Mouse (Mus musculus) heart, postnatal 14 days (tissue): ENCODE measurements around the gene Tapt1. TPM values are rescaled to one million over a fixed set of nuclear protein-coding genes. Genes with fewer than 3 reads are reported as not detected.
A peak's percentile ranks its signal among the peaks of the same experiment; 100 is the strongest.

ENCODE experiments used
- DNase-seq, 2 experiments: peaks; one replicate each; pipeline ENCODE4 v3.0.0; 2021 to 2022
- intact Hi-C: fragments of 180-260 bp; cut with DNase I; formaldehyde crosslinking; loops from one replicate; pipeline ENCODE4 v1.15.1; 2025
- total RNA-seq, 2 experiments: library from RNA; stranded (reverse); gene quantifications; 2 replicates each; pipeline ENCODE4 v1.2.3; 2021

Tapt1 gene
- total RNA-seq, 2 experiments from 2014 or later = 23.4 to 23.9 TPM

DNA sequence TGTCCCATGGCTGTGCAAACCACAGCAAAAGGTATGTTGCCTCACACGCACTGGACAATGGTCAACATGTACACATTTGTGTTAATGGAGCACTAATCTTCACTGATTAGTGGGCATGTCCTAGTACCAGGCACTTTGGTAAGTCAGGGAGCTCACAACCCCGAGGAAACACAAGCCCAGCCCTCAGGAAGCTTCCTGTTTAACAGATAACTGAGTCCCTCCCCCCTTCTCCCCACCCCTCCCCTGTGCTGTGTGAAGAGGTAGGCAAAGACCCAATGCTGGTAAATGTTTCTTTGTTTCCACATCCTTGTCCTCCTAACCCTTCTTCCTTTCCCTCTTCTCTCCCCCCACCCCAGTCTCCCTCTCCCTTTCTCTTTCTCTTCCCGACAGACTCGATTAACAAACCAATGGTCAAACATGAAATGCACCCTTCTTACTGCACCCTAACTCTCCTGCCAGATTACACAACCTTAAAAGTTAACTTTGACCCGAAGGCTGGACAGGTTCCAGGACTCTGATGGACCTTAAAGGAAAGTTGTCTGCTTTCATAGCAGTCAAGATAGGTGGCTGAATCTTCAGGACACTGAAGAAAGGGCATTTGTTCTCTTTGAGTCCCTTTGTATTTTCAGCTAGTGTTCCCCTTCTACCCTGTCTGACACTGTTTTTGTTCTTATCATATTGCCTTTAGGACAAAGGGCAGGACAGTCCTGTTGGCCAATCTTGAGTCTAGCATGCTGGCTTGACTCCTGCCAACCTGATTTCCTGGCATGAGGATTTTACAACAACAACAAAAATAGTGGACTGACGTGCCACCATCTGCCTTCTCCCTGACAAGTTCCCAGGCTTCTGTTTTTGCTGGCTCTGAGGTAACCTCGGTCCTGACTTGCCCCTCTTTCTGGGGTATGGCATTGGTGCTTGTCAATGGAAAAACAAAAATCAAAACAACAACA lies 13.0 kb upstream of the Tapt1 start:
- intact Hi-C loops = no loop called here
- peak in 1 of 2 experiments; percentile 14 for DNase-seq

DNA sequence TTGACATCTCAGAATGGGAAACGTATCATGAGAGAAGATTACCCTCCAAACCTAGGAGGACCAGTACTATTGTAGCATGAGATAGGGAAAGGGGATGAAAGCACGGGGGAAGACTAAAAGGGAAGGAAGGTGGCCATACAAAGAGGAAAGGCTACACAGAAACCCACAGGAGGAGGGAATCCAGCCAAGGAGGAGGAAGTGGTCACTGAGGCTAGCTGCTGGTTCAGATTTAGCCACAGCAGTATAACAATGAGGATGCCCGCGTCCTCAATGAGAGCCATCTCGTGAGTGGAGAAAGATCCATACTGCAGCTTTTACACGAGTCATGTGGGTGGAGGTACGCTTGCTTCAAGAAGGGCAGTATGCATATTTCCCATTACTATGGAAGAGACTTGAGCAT lies 11.8 kb upstream of the Tapt1 start:
- no peak for DNase-seq
- intact Hi-C loops = no loop called here

DNA sequence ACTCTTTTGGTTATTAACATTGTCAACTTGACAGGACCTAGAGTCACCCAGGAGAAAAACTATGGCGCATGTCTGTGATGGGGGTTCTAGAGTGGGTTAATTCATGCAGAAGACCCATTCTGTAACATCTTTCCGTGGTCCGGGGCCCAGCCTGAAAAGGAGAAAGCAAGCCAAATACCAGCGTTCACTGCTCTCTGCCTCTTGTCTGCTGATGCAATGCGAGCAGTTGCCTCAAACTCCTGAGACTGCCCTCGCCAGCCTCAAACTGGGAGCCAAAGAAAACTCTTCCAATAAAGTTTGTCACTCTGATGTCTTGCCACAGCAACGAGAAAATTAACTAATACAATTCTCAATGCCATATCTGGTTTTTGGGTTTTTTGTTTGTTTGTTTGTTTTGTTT lies 8.2 kb upstream of the Tapt1 start:
- no peak for DNase-seq
- intact Hi-C loops = no loop called here

DNA sequence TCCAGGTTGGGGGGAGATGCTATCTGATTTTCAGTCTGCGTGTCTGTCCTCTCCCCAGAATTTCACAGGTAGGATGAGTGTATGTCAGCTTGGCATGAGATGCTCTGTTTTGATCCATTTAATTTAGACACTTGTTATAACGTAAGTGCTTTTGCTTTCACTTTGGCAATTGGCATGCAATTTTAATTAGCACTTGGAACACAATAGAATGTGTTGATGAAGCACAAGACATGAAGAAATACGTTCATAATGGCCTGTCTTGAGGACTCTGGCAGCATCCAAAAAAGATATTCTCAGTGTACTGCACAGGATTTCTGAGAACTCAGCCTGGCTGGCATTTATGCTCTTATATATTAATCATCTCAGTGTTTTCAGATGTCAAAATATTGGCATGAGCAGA lies 7.5 kb upstream of the Tapt1 start:
- intact Hi-C loops = no loop called here
- no peak for DNase-seq

DNA sequence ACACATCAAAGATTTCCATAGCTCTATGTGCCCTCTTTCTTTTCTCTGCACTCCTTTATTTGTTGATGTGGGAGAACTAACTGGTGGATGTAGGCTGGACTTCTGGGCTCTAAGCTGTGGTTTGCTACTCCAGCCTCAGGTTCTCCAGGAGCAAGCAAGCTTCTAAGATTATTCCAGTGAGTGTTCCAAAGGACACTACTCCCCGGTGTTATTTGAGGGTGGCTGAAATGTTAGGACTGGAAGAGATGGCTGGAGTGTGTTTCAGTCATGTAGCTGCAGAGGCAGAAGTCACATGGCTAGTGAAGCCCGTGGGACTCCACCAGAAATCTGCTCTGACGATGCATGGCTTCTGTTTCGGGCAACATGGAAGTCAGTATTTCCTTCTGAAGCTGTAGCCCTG lies 2.3 kb upstream of the Tapt1 start:
- DNase-seq = no peak
- intact Hi-C loops = loop anchor here (10.0 kb wide), 1 partner anchor 1296 kb away; the partner anchor contains the start of gene Med28

DNA sequence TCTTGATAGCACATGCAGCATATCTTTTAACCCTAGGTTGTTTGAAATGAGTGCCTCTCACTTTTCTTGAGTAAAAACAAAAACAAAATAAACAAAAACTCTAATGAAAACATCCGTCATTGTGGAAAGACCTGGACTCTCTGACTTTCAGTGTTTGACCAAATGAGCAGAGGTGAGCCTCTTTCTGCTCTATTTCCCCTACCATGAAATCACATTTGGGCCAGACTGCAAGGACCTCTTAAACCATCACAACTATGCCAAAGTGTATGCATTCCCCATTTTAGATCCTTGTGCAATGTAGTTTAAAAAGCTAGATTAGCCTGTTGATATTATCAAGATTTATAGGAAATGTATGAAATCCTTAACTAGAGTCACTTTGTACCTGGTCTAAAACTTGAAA lies 1.9 kb upstream of the Tapt1 start:
- intact Hi-C loops = loop anchor here (10.0 kb wide), 1 partner anchor 1296 kb away; the partner anchor contains the start of gene Med28
- DNase-seq = no peak

DNA sequence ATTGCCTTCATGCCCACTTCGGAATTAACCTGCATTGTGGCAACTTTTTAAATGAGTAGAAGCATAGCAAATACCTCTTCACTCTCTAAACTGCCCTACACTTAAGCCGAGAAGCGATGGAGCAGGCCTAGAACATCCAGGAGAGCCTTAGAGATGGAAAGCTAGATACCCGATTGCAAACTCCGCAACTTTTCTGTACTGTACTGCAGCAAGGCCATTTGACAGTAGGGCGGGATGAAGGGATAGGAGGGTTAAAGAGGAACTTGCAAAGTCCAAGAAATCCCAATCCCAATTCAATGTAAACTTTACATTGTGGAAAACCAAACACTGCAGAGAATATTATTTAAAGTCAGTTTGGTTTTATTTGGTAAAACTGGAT lies 1.0 kb upstream of the Tapt1 start:
- intact Hi-C loops = loop anchor here (10.0 kb wide), 1 partner anchor 1297 kb away; the partner anchor contains the start of gene Med28
- DNase-seq = no peak

DNA sequence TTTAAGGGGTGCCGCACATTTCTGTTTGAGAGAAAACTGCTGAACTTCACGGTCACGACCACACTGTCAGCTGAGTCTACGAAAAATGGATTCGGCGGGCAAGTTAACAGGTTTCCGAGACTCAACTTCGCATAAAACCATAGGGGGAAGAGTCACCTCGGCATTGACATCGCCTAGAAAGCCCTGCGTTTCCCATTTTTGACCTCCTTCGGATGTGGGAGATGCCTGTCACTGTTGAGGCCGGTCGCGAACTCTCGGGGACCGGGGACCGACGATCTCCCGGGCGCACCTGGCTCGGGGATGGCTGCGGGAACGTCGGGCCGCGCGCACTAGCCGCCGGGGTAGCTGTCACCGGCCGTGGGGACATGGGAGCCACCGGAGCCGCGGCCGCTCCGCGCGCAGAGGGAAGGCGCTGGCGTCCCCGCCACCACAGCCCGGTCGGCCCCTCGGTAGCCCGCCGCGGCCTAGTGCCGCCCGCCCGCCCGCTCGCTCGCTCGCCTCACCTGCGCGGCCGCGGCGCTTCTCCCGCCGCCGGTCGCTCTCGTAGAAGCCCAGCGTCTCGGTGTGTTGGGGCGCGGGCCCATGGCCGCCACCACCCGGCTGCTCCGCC lies 410 bp downstream of the Tapt1 start:
- intact Hi-C loops = loop anchor here (10.0 kb wide), 1 partner anchor 1299 kb away; the partner anchor contains the start of gene Med28

DNA sequence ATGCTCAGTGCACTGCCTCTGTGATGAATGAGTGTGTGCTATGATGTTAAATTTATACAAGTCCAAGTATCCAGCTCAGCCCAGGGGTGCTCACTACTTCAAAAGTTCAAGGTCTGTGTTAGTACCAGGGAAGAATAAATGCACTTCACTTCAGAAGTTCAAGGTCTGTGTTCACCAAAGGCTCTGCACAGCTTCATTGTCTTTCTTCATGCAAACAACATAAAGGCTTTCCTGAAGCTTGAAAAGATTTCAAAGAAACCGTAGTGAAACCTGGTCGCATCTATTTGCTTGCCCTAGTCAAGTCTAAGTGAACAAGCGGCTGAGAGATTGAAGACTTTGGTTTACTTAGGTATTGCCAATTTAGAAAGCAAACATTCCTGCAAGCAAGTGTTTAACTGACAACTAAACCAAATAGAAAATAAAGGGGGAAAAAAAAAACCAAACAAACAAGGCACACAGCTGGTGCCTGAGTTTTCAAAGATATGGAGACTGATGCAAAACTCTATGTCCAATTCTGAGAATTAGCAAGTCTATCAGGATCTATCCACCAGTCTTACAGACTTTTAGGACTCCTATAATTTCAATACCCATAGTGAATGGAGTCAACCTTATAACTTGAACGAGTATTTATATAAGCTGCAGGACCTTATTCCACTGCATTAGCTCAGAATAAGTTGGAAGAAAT lies 1.4 kb downstream of the Tapt1 start:
- no peak for DNase-seq
- intact Hi-C loops = loop anchor here (5.0 to 10.0 kb wide), 2 partner anchors 47 to 1300 kb away; partner anchors contain the start of gene Med28

More for the DNA sequence above, 410 bp downstream of the Tapt1 start:
- DNase-seq = peak in 1 of 2 experiments; percentile 44

DNA sequence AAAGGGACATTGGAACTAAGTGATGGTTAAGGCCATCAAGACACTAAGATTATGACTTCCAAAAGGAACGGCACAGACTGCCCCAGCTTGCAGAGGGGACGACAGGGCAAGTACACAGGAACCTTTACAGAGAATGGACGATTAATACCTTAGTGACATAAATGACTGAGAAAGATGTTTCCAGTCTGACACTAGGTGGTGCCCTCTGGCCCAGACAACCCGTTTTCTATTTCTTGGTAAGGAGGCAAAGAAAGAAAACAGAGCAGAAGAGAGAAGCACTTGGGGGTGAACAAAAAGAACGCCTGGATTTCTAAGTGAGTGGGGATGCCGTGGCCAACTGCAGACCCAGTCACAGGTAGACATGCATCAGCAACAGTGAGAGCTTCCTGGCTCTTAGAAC lies 2.2 kb downstream of the Tapt1 start:
- DNase-seq = peak in 1 of 2 experiments; percentile 36
- intact Hi-C loops = loop anchor here (5.0 to 10.0 kb wide), 2 partner anchors 48 to 1301 kb away; partner anchors contain the start of gene Med28

DNA sequence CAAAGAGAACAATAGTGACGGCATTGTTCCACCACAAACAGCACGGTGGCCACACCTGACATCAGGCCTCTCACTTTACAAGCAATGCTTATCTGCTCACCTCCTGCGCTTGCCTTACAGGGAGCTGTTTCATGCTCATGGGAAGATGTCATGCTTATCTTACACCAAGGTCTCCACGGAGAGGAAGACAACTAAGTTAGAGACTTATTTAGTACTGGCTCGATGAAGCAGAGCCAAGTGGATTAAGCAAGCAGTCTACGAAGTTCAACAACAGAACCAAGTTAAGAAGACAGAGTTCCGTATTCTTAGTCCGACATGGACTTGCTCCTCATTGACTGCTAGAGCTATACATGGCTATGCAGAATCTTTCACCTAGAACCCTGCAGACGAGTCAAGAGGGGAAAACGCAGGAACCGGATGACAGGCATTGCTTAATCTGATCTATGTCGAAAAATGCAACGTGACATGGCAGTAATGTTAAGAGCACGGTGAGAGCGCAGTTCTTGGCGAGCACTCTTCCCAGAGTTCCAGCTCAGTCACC lies 3.0 kb downstream of the Tapt1 start:
- no peak for DNase-seq
- intact Hi-C loops = loop anchor here (5.0 to 10.0 kb wide), 2 partner anchors 49 to 1301 kb away; partner anchors contain the start of gene Med28

DNA sequence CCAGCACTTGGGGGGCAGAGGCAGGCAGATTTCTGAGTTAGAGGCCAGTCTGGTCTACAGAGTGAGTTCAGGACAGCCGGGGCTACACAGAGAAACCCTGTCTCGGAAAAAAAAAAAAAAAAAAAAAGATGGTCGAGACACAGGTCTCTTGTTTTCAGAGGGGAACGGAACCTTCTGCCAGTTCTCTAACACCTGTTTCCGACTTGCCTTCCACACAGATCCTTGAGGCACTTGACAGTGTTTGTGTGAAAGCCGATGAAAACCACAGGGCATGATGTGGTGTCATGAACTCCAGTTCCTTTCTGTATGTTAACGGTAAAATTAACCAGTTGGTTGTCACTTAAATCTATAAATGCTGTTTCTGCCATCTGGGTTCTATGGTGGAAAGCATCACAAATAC lies 6.0 kb downstream of the Tapt1 start:
- intact Hi-C loops = loop anchor here (5.0 to 10.0 kb wide), 2 partner anchors 52 to 1304 kb away; partner anchors contain the start of gene Med28

DNA sequence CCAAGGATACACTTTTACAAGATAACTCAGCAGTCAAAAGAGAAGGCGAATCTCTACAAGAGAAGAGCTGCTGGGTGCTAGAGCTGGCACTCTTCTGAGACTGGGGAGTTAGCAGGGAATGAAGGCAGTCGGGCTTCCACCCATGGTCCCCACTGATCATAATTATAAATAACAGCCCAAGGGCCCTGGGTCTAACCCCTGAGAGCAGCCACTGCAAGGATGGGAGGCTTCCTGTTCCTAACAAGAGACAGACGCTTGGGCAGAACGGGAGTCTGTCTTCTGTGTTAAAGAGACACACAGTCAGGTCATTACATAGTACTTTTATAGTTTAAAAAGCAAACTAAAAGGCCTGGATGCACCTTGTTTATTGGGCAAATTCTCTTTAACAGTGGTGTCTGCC lies 6.6 kb downstream of the Tapt1 start:
- intact Hi-C loops = loop anchor here (5.0 to 10.0 kb wide), 2 partner anchors 52 to 1305 kb away; partner anchors contain the start of gene Med28
- DNase-seq = no peak

More for the DNA sequence above, 6.0 kb downstream of the Tapt1 start:
- DNase-seq = no peak

DNA sequence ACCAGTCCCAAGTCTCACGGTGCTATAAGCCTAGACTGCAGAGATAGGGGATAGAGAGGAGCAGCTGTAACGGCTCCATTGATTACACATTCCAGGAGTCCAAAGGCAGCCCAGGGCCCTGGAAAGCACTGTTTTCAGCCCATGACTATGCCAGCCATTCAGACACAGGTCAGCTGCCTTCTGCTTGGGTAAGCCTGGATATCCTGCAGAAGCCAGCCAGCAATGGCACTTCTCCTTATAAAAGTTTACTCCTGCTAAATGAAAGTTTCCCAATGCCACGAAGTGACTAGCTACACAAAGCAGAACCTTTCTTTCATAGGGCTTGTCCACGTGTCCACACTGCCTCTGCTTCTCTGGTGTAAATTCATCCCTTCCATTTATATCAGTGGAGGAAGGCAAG lies 7.9 kb downstream of the Tapt1 start:
- intact Hi-C loops = no loop called here
- DNase-seq = no peak

DNA sequence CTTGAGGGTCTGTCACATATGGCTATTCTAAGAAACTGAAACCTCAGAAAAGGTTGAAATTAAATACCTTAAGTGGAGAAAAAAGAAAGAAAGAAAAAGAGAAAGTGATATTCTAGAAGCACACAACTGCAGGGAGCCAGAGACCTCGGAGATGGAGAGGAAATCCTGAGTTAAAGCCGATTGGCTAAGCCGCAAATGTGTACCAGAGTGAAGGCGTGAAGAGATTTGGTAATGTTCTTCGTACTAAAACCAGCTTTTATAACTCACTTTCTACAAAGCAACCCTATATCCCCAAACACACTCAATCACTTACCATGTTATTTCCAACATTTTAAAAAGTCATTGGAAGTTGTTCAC lies 8.8 kb downstream of the Tapt1 start:
- intact Hi-C loops = no loop called here
- DNase-seq = no peak

DNA sequence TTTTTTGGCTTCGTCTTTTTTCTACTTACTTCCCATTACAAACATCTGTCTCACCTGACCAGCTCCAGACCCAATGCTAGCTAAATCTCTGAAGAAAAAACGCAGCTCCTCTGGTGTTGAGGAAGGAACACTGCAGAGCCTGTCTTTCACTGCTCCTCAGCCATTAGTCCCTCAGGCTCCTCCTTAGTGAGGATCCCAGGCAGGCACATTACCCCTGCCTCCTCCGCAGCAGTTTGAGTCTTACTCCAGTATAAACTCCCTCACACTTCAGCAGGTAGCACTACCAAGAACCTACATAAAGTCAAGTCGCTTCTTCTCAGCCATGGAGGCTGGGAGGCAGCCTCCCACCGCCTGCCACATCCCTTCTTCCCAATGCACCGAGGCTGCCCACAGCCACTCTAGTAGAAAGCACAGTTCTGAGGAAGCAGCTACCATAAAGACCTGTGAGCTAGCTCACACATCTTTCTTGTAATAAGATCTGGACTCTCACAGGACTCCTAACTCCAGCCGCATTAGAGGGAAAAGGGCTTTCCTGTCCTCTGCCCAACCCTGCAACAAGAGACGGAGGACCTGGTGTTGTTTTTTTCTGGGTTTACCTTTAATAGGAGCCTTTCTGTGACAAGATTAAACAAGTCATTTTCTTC lies 9.3 kb downstream of the Tapt1 start:
- intact Hi-C loops = no loop called here
- DNase-seq = no peak

DNA sequence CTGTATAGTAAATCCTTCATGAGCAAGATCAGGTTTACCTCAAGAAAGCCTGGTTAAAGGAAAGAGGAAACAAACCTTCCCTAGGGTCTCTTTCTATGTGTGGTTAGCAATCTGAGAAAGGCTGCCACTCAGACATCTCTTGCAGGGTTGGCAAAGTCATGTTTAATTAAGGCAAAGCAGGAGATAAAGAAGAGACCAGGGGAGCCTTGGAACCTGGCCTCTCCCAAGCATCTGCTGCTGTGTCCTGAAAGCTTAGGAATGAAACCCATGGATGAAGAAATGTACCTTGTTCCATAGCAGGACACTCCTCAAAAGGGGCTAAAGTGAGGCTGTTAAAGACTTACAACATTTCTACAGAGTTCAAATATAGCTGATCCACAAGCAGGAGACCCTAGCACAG lies 11.3 kb downstream of the Tapt1 start:
- DNase-seq = no peak
- intact Hi-C loops = no loop called here

DNA sequence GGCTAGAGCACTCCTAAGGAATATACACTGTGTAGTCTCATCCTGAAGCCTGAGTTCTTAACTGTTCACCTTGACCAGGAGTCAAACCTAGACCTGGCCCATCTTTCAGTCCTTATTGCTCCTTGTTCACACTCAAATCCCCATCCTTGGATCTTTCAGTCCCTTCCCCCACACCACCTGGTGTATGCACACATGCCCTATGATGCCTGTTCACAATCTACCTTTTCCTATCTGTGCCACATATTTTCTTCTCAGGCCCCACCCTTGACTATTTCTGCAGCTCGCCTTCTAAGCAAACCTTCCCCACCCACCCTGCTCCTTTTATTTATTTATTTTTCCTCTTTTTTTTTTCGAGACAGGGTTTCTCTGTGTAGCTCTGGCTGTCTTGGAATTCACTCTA lies 12.4 kb downstream of the Tapt1 start:
- intact Hi-C loops = no loop called here

DNA sequence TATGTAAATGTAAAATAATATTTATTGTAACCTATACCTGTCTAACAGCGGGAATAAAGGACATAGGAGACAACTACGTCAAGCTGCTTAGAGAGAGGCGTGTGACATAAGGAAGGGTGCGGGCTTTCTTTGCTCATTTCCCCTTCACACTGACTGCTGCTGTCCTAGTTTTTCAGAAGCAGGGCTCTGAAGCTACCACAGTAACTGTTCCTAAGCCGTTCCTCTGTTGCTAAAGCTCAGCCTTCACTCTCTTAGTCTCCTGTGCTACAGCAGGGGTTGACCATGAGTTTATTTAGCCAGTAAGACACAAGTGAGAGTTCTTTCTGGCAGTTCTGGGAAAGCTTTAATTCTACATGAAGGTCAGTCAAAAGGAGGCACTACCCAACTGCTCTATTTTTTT lies 13.0 kb downstream of the Tapt1 start:
- intact Hi-C loops = no loop called here
- no peak for DNase-seq

More for the DNA sequence above, 12.4 kb downstream of the Tapt1 start:
- DNase-seq = no peak
